Mouse (Mus musculus): ENCODE measurements at regions not wholly inside any gene's neighbourhood (a gene's known extent, or its start where the extent isn't known, plus 50 kb on each side); places are given as distances from the start of the nearest gene placed in this dataset.
A peak's percentile ranks its signal among the peaks of the same experiment; 100 is the strongest.
"Not testable (repeated sequence)": the region's sequence is repeated elsewhere in the genome, so short reads cannot be mapped to it uniquely, and the experiment has no call there.

DNA sequence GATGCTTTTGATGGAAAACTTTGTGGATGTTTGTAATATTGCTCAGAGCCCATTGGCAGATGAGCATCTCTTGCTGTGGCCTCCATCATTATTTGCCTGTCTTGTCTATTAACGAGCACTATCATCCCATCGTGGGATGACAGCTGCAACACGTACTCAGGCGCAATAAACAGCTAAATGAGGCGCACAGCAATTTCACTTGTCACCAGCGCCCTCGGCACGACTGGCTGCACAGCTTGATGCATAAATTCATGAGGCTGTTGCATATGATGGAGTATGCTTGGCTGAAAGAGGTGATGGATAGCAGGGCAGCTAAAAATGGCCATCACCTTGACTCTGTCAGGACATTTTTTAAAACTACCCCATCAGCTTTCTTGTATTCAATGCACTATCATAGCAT, 853.1 kb upstream of the Pou3f2 start:
- no peak for DNase-seq (ENCODE audit: low spot score)

DNA sequence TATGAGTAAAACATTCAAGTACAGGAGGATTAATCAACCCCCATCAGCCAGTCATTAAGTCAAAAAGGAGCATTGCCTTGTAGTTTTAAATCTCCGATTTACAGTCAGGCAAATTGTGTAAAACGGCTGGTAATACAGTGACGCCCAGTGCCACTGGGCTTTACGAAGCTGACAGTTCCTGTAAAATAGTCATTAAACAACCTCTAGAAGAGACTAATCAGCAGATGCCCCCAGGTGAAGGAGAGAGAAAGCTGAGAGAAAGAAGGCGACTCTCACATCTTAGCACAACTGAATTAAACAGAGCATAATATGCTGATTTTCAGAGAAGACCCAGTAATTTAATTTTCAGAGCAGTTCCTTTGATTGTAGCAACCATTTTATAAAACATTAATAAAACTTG, 850.3 kb upstream of the Pou3f2 start:
- DNase-seq (ENCODE audit: low spot score): no peak

DNA sequence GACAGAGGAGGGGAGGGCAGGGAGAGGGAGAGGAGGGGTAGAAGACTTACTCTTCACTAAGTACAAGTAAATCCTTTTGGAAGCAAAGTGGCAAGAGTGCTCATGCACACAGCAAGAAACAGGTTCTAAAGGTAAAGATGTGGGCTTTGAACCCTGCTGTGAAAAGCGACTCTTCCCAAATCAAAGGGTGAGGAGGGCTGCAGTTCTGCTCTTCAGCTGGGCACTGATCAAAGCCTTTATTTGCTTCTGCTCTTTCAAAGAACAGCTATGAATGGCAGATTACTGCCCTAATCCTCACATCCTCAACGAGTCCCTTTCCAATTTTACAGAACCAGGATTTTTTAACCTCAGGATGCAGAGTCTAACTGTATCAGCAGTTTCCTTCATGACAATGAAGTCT, 812.5 kb upstream of the Pou3f2 start:
- no peak for DNase-seq (ENCODE audit: low spot score)

DNA sequence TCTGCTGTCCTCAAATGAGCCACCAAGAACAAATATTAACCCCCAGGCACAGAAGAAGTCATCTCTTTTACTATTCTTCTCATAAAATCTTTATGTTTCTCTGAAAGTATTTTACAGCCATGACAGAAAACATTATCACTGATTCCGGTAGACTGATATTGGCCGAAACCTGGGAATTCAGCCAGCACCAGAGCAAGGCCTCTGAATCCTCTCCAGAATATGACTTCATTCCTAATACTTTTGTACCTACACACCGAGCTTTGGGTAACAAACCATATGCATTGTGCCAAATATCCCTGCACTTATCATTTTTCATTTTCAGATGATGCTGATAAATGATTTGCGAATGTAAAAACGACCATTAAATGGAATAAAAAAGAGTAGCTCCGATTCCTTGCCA, 791.9 kb upstream of the Pou3f2 start:
- no peak for DNase-seq (ENCODE audit: low spot score)

DNA sequence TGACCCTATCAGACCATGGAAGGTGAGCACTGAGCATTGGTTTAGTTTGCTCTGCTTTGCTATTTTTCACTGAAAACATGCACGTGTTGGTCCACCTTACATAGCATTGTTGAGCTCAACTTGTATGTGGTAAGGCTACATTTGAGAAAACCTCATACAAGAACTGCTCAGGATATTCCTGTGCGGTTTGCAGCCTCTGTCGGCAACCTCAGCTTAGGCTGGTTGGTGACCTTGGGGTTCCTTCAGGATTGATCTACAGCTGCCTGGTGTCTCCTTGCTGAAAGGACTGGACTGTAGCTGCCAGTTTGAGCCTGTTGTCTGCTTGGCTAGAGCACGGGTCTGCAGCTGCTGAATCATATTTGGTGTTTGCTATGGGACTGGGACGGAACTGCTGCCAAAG, 787.0 kb upstream of the Pou3f2 start:
- DNase-seq (ENCODE audit: low spot score): no peak

DNA sequence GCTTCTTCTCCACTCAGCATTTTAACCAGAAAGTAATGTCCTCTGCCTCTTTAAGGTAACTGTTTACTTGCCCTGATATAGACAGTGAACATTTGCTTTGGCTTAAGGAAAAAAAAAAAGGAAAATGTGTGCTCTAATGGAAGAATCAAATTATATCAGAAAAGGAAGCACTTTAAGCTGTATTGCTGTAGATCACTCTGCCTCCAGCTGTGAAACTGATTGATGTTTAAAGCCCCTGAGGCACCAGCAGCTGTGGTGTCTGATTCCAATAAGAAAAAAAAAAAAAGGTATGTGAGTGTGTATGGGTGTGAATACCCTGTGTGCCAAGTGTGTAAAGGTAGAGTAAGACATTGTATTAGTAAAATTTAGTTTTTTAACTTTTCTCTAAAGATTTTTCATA, 783.8 kb upstream of the Pou3f2 start:
- DNase-seq (ENCODE audit: low spot score): no peak

DNA sequence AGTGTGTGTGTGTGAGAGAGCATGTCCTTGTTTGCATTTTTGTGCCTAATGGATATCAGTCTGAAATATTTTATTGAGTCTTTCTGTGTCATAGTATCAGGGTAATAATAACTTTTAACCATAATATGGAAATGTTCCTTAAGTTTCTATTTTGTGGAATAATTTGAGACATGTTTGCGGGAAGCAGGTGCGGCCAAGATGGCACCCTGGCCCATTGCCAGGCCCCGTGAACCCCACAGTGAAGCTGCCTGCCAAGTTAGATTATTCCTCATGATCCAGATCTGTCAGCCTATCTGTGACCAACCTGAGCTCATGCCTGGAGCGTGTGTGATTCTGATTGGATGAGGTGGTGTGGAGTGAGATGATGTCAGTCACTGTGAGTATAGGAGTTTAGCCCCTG, 772.2 kb upstream of the Pou3f2 start:
- DNase-seq (ENCODE audit: low spot score): no peak

- no peak for DNase-seq (ENCODE audit: low spot score)
Observed at GRCm38 (mm10) chr4:23234960-23235359, 746.8 kb upstream of the Pou3f2 start.

DNA sequence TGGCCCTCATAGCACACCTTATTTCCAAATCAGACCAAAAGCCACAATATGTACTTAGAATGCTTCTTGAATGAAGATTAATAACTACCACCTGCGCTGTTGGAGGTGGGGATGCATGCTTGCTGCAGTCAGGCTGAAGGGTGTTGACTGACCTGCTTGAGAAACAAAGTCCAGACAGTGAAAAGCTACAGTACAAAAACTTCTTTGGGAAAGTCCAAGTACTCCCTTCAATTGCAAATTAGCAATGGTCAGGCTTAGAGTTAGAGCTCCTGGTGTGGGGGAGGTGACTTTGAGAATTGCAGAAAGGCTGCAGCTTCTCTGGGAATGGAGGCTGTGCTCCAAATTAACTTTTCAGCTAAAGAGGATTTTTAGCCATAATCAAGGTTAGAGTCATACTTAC, 706.6 kb upstream of the Pou3f2 start:
- DNase-seq (ENCODE audit: low spot score): not testable (repeated sequence)

- DNase-seq (ENCODE audit: low spot score): no peak
Observed at GRCm38 (mm10) chr4:23193384-23194135, 705.4 kb upstream of the Pou3f2 start.

DNA sequence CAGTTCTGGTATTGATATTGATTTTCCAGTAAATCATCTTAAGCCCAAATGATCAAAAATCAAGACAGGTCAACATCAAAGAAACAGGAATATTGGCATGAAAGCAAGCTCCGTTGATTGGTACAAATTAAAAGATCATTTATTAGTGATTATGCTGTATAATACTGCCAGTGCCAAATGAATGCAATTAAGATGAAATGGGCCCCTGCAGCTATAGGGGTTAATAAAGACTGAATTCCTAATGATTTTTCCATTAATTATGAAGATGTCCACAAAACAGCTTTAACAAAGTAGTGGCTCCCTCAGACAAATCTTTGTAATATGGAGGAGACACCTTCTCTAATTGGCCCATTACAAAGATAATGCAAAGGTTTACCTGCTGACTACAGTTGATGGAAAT, 685.6 kb upstream of the Pou3f2 start:
- no peak for DNase-seq (ENCODE audit: low spot score)

GRCm38 (mm10) chr4:23173330-23173729, 685.2 kb upstream of the Pou3f2 start:
- DNase-seq (ENCODE audit: low spot score): no peak

DNA sequence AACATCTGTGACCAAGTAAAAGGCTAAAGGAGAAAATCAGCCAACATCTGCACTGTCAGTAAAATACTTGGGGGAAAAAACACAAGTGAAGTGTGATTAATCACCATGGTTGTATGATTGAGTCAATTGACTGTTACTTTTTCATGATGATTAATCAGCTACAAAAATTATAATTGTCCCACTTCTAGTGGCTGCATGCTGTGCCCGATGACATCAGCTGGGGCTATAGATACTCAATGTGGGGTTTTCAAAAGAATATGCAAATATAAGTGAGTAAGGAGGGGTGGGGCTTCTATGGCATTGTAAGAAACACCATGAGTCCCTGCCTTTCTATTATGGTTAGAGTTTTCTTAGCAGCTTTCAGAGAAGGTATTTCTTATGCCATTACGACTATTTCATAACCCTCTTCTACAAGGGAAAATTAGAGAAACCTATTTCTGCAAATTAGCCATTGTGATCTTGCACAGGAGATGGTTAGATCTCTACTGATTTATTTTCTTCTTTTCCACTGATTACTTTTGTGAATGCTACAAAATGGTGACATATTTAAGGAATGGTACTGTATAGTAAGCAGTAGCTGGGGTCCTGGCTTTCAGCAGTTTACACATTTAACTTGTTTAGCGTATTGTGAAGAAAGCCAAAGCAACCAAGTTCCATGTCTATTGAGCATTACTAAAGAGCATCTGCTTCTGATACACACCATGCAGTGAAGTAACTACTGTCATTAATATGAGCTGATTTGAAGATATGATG, 660.1 kb upstream of the Pou3f2 start:
- DNase-seq (ENCODE audit: low spot score): no peak

GRCm38 (mm10) chr4:23133386-23133785, 645.2 kb upstream of the Pou3f2 start:
- no peak for DNase-seq (ENCODE audit: low spot score)

DNA sequence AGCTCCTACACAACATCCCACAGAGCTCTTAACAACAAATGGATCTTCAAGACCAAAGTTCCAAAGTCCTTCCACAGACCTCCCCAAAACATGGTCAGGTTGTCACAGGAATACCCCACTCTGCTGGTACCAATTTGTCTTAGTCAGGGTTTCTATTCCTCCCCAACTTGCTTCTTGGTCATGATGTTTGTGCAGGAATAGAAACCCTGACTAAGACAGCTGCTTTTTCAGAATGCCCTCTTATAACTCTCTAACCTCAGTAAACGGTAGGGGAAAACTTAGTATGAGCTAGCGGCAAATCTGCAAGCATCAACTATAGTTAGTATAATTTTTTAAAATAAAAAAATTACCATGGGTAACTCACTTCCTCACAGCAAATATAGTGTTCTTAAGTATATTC, 613.3 kb upstream of the Pou3f2 start:
- DNase-seq (ENCODE audit: low spot score): peak; percentile 50

GRCm38 (mm10) chr4:23079521-23079920, 591.4 kb upstream of the Pou3f2 start:
- DNase-seq (ENCODE audit: low spot score): no peak

- DNase-seq (ENCODE audit: low spot score): no peak
Observed at GRCm38 (mm10) chr4:23077603-23078002, 589.4 kb upstream of the Pou3f2 start.

GRCm38 (mm10) chr4:23050701-23051317, 562.6 kb upstream of the Pou3f2 start:
- DNase-seq (ENCODE audit: low spot score): no peak

- DNase-seq (ENCODE audit: low spot score): no peak
Observed at GRCm38 (mm10) chr4:23037784-23038183, 549.6 kb upstream of the Pou3f2 start.

GRCm38 (mm10) chr4:23031271-23031670, 543.1 kb upstream of the Pou3f2 start:
- no peak for DNase-seq (ENCODE audit: low spot score)

DNA sequence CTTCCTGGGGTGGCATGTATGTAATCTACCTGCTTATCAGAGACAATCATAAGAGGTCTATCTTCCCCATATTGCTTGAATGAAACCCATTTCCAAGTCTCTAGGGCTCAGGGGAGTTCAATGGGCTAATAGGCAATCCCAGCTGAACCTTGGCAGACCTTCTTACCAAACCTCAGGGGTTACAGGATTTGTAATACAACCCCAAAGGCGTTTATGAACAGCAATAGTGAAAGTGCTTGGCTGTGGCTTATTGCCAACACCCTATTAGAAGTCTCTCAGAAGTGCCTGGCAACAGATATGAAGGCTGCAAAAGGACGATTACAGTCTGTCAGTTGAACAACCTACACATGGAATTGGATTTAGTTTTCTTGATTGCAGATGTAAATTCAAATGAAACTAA, 534.0 kb upstream of the Pou3f2 start:
- DNase-seq (ENCODE audit: low spot score): no peak

DNA sequence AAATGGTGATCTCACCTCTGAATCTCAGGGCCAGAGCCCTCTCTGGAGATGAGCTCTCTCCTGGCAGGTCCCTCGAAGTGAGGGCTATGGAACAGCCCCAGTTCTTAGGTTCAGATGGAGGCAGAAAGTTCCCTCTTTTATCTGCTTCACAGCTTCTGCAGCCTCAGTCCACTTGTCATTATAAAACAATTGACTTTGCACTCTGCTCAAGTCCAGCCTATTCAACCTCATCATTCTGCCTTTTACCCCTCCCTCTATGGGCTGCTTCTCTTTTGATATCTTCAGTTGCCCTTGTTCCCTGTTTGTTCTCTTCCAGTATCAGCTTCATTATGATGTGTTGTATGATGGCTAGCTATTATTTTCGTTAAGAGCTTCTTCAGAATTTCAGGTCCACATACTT, 522.2 kb upstream of the Pou3f2 start:
- DNase-seq (ENCODE audit: low spot score): no peak

GRCm38 (mm10) chr4:23009196-23009595, 521.0 kb upstream of the Pou3f2 start:
- DNase-seq (ENCODE audit: low spot score): not testable (repeated sequence)
